Mouse (Mus musculus) neural tube, embryonic 11.5 days (tissue): ENCODE results near the gene Scamp3. TPM values are rescaled to one million over a fixed set of nuclear protein-coding genes. Genes with fewer than 3 reads are reported as not detected.
A peak's percentile ranks its signal among the peaks of the same experiment; 100 is the strongest.

Experiments
- ATAC-seq: fragments of 200-750 bp; cut with Nextera tagmentation; 2 replicates; pipeline ENCODE4 v1.8.0; 2017; ENCODE audit warnings: moderate number of reproducible peaks, mild to moderate bottlenecking, moderate TSS enrichment, moderate library complexity; ENCODE audit not compliant: insufficient read depth, low FRiP score, low TSS enrichment
- DNase-seq: peaks from one replicate; pipeline ENCODE4 v3.0.0-alpha.2; 2015; ENCODE audit warnings: low spot score
- H3K27ac ChIP-seq: fragments of 300-500 bp; sonication (generic); 2 replicates; pipeline ENCODE4 v1.5.1; 2014; ENCODE audit warnings: low read depth, mild to moderate bottlenecking, low read length
- H3K27me3 ChIP-seq: fragments of 300-500 bp; sonication (generic); 2 replicates; pipeline ENCODE4 v1.6.1; 2014; ENCODE audit warnings: mild to moderate bottlenecking, low read length, mixed read lengths; ENCODE audit not compliant: control insufficient read depth, insufficient read depth
- H3K36me3 ChIP-seq: fragments of 300-500 bp; sonication (generic); 2 replicates; pipeline ENCODE4 v1.6.1; 2014; ENCODE audit warnings: mild to moderate bottlenecking, low read length, moderate library complexity, mixed read lengths; ENCODE audit not compliant: control insufficient read depth, insufficient read depth
- H3K4me1 ChIP-seq: fragments of 300-500 bp; sonication (generic); 2 replicates; pipeline ENCODE4 v1.6.1; 2014; ENCODE audit warnings: low read length, mixed read lengths; ENCODE audit not compliant: control insufficient read depth, insufficient read depth
- H3K4me2 ChIP-seq: fragments of 300-500 bp; sonication (generic); 2 replicates; pipeline ENCODE4 v1.6.1; 2014; ENCODE audit warnings: low read depth, mild to moderate bottlenecking, moderate library complexity
- H3K4me3 ChIP-seq: fragments of 300-500 bp; sonication (generic); 2 replicates; pipeline ENCODE4 v1.5.1; 2014; ENCODE audit warnings: low read depth, low read length
- H3K9ac ChIP-seq: fragments of 300-500 bp; sonication (generic); 2 replicates; pipeline ENCODE4 v1.6.1; 2014; ENCODE audit warnings: mild to moderate bottlenecking, low read length
- H3K9me3 ChIP-seq: fragments of 300-500 bp; sonication (generic); 2 replicates; pipeline ENCODE4 v1.6.1; 2016; ENCODE audit warnings: low read length; ENCODE audit not compliant: control insufficient read depth
- WGBS: fragments of 180-500 bp; shearing (Covaris S2); extraction: QIAGEN DNeasy Blood & Tissue Kit; methylation state at CpG from one replicate; pipeline ENCODE4 v1.1.7; 2014; 5-methylcytosine and 5-hydroxymethylcytosine counted together
- microRNA counts: library from miRNA; unstranded; fragments of <30 nt; microRNA quantifications from one replicate; lab custom pipeline; 2015
- microRNA-seq: library from miRNA; unstranded; fragments of <30 nt; microRNA quantifications from one replicate; pipeline ENCODE4, GENCODE M21; 2016
- polyA plus RNA-seq: library from polyadenylated mRNA; unstranded; fragments of >200 nt; fragmentation: Nextera tagmentation; extraction: Ambion mirVana; gene quantifications from 2 replicates; pipeline ENCODE4 v1.2.1, GENCODE M21; 2014

Gene Scamp3
- polyA plus RNA-seq, 1 experiment from 2014 or later = 92.8 TPM

DNA sequence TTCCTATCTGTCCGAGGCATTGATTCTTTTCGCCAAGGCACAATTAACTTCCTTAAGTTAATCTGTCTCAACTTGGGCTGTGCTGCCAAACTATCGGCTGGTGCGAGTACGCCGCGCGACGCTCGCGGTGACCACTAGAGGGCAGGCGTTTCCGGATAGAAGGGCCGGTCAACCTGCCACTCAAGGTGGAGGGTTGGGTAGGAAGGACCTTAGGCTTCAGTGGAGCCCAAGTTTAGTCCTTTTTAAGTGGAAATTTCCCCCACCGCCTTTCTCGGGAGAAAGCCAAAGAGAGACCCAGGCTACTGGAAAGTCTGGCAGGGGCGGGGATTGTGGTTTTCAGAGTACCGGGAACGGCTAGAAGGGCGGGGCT, 50.9 kb downstream of the Scamp3 start:
- H3K4me3 ChIP-seq = peak overlapping the region; percentile 64
- WGBS = under 1% methylated on average over 20 of the region's 20 CpGs
- peak overlapping the region; percentile 80 for H3K4me2 ChIP-seq
- H3K4me1 ChIP-seq = peaks cover 19% of the 10 kb centered on the region
- peak overlapping the region; percentile 65 for H3K27ac ChIP-seq
- peak; percentile 91 for DNase-seq
- no peaks in the 10 kb centered on the region for H3K27me3 ChIP-seq
- ATAC-seq = 0 out of 2 replicates have a peak, but pooled peaks have one; percentile 5
- no peaks in the 10 kb centered on the region for H3K9me3 ChIP-seq
- peak overlapping the region; percentile 19; the same call in 1 of the 2 replicates for H3K9ac ChIP-seq
- H3K36me3 ChIP-seq = peaks cover 3% of the 10 kb centered on the region; the same call in 1 of the 2 replicates

DNA sequence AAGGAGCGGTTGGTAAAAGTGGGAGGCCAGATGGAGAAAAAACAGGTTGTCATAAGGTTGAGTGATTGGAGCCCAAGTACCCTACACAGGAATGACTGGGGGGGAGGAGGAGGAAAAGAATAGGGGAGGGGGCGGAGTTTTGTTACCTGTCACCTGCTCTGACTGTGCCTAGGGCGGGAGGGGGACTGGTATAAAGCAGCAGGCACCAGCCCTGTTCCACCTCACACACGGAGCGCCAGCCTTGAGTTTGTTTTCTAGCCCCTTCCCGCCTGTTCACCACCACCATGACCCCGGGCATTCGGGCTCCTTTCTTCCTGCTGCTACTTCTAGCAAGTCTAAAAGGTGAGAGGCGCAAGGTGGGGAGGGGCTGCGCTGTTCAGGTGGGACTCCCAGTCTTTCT, 51.6 kb downstream of the Scamp3 start, which contains the start of gene Muc1:
Muc1 (plus strand) TSS at position 222 of the 400 bp plus-strand sequence.
- Histone ChIP-seq H3K4me1 (peaks cover 18% of the 10 kb centered on the region), H3K27me3 (no peaks in the 10 kb centered on the region), H3K4me3 (peak within 1 kb of the TSS; percentile 64), H3K9ac (peak within 1 kb of the TSS; percentile 44), H3K9me3 (no peaks in the 10 kb centered on the region), H3K27ac (peak within 1 kb of the TSS; percentile 65), H3K36me3 (no peaks in the 10 kb centered on the region; the same call in 1 of the 2 replicates), H3K4me2 (peak within 1 kb of the TSS; percentile 80)
- ATAC-seq (no peak), DNase-seq (no peak)
- WGBS = 33% methylated on average over 10 of the region's 10 CpGs

DNA sequence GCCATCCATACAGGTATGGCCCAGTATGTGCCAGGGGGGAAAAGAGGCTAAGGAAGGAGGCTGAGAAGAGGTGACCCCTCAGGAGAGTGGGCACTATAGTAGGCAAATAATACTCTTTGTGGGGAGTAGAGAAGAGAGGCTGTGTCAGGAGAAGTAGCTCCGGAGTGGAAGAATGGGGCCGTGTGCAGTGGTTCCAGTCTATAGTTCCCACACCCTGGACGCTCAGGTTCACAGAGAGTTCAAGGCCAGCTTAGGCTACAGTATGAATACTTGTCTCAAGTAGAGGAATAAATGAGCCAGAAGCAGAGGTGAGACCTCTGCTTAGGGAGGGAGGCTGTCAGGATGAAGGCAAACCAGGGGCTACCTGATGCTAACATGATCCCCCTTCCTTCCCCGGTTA, 52.0 kb downstream of the Scamp3 start:
- no peak overlapping the region for H3K9ac ChIP-seq
- H3K27ac ChIP-seq = no peak overlapping the region
- 65% methylated on average over 4 of the region's 4 CpGs for WGBS
- H3K27me3 ChIP-seq = no peaks in the 10 kb centered on the region
- H3K4me1 ChIP-seq = peaks cover 14% of the 10 kb centered on the region
- no peak for ATAC-seq
- no peak overlapping the region for H3K4me2 ChIP-seq
- H3K9me3 ChIP-seq = no peaks in the 10 kb centered on the region
- no peak for DNase-seq
- no peaks in the 10 kb centered on the region; the same call in 1 of the 2 replicates for H3K36me3 ChIP-seq
- H3K4me3 ChIP-seq = no peak overlapping the region

DNA sequence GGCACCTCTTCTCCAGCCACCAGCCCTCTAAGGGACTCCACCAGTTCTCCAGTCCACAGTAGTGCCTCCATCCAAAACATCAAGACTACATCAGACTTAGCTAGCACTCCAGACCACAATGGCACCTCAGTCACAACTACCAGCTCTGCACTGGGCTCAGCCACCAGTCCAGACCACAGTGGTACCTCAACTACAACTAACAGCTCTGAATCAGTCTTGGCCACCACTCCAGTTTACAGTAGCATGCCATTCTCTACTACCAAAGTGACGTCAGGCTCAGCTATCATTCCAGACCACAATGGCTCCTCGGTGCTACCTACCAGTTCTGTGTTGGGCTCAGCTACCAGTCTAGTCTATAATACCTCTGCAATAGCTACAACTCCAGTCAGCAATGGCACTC, 53.3 kb downstream of the Scamp3 start:
- H3K9ac ChIP-seq = no peak overlapping the region
- no peak for ATAC-seq

DNA sequence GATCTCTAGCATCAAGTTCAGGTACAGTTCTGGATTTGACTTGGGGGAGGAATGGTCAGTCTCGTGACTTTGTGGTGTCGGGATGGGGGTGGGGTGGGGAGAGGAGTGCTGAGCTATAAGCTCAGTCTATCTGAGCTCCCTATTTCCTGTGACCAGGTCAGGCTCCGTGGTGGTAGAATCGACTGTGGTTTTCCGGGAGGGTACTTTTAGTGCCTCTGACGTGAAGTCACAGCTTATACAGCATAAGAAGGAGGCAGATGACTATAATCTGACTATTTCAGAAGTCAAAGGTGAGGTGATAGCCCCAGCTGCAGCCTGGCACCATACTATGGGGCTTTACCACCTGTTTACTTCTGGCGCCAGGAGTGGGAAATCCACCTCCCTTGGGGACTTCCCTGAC, 54.1 kb downstream of the Scamp3 start:
- Histone ChIP-seq H3K27me3 (no peaks in the 10 kb centered on the region), H3K36me3 (no peaks in the 10 kb centered on the region; the same call in 1 of the 2 replicates), H3K4me1 (peaks cover 5% of the 10 kb centered on the region; the same call in 1 of the 2 replicates), H3K9ac (no peak overlapping the region), H3K4me3 (no peak overlapping the region), H3K4me2 (no peak overlapping the region), H3K9me3 (no peaks in the 10 kb centered on the region), H3K27ac (no peak overlapping the region)
- ATAC-seq (no peak), DNase-seq (no peak)
- WGBS = 72% methylated on average over 7 of the region's 7 CpGs

More for the DNA sequence above, 53.3 kb downstream of the Scamp3 start:
- 89% methylated on average over 2 of the region's 2 CpGs for WGBS
- H3K9me3 ChIP-seq = no peaks in the 10 kb centered on the region
- no peaks in the 10 kb centered on the region for H3K27me3 ChIP-seq
- H3K4me3 ChIP-seq = no peak overlapping the region
- peaks cover 6% of the 10 kb centered on the region; the same call in 1 of the 2 replicates for H3K4me1 ChIP-seq
- no peak for DNase-seq
- no peak overlapping the region for H3K27ac ChIP-seq
- H3K4me2 ChIP-seq = no peak overlapping the region
- no peaks in the 10 kb centered on the region for H3K36me3 ChIP-seq

DNA sequence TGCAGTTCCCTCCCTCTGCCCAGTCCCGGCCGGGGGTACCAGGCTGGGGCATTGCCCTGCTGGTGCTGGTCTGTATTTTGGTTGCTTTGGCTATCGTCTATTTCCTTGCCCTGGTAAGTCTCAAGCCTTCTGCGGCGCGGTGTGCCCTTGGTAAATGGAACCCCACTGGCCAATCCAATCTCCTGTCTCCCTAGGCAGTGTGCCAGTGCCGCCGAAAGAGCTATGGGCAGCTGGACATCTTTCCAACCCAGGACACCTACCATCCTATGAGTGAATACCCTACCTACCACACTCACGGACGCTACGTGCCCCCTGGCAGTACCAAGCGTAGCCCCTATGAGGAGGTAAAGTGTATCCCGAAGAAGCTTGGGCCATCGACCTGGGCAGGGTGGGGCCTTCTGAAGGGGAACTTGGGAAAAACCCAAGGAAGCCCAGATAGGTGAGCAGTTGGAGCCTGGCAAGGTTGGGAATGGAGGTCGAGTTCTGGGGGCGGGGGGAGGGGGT, 54.6 kb downstream of the Scamp3 start:
- no peak for DNase-seq
- no peak for ATAC-seq
- H3K27ac ChIP-seq = no peak overlapping the region

More for the DNA sequence above, 54.6 kb downstream of the Scamp3 start:
- Histone ChIP-seq H3K9me3 (no peaks in the 10 kb centered on the region), H3K27me3 (no peaks in the 10 kb centered on the region), H3K4me1 (peaks cover 5% of the 10 kb centered on the region; the same call in 1 of the 2 replicates), H3K9ac (no peak overlapping the region), H3K36me3 (no peaks in the 10 kb centered on the region; the same call in 1 of the 2 replicates), H3K4me3 (no peak overlapping the region), H3K4me2 (no peak overlapping the region)
- WGBS = 77% methylated on average over 16 of the region's 16 CpGs

MicroRNA genes within 50 kb of the gene (microRNA counts, 519-probe panel; counts per million panel counts)
- 4,841 counts per million, percentile 87 among the panel's probes with 10 or more counts for microRNA mmu-miR-92b (lab: Ali Mortazavi, UCI)

Small RNA genes lying within 50 kb of the gene (microRNA-seq; reads per million reads assigned to microRNA genes)
- 4,972 reads per million, percentile 92 among the genes with 10 or more reads in this experiment for gene Mir92b

Other genes with a start within 250 kb of the Scamp3 start
- gene Ash1l, start 226.9 kb upstream of the Scamp3 start, polyA plus RNA-seq = 12.3 and 13.8 TPM in 2 replicates
- gene Dap3, start 226.3 kb upstream of the Scamp3 start, polyA plus RNA-seq = 165 and 168 TPM in 2 replicates
- 39.2 and 48.9 TPM in 2 replicates for gene Rusc1, start 84.2 kb upstream of the Scamp3 start, polyA plus RNA-seq
- gene Gm43738, start 76.4 kb upstream of the Scamp3 start, polyA plus RNA-seq = 0.12 TPM in 1 of 2 replicates, not detected in the other
- 384 TPM in 2 replicates for gene Fdps, start 75.5 kb upstream of the Scamp3 start, polyA plus RNA-seq
- 1.5 and 2.4 TPM in 2 replicates for gene Pklr, start 41.3 kb upstream of the Scamp3 start, polyA plus RNA-seq
- gene Hcn3, start 17.3 kb upstream of the Scamp3 start, polyA plus RNA-seq = 5.2 and 7.5 TPM in 2 replicates
- 26.5 and 32.3 TPM in 2 replicates for gene Clk2, start 12.7 kb upstream of the Scamp3 start, polyA plus RNA-seq
- 32.5 and 36.9 TPM in 2 replicates for gene Fam189b, start 5.7 kb downstream of the Scamp3 start, polyA plus RNA-seq
- 44.4 and 46.5 TPM in 2 replicates for gene Gba, start 25.5 kb downstream of the Scamp3 start, polyA plus RNA-seq
- 26.3 and 26.6 TPM in 2 replicates for gene Thbs3, start 37.7 kb downstream of the Scamp3 start, polyA plus RNA-seq
- 181 and 202 TPM in 2 replicates for gene Mtx1, start 49.6 kb downstream of the Scamp3 start, polyA plus RNA-seq
- gene Muc1, start 51.6 kb downstream of the Scamp3 start, polyA plus RNA-seq = 1.6 and 1.8 TPM in 2 replicates
- 237 and 255 TPM in 2 replicates for gene Krtcap2, start 68.5 kb downstream of the Scamp3 start, polyA plus RNA-seq
- gene Trim46, start 68.8 kb downstream of the Scamp3 start, polyA plus RNA-seq = 11.6 and 12.8 TPM in 2 replicates
- gene Dpm3, start 81.9 kb downstream of the Scamp3 start, polyA plus RNA-seq = 86.1 and 88.5 TPM in 2 replicates
- gene Slc50a1, start 93.1 kb downstream of the Scamp3 start, polyA plus RNA-seq = 33.8 and 37.6 TPM in 2 replicates
- 13.7 and 15.9 TPM in 2 replicates for gene Efna1, start 103.7 kb downstream of the Scamp3 start, polyA plus RNA-seq
- 32.7 and 36.5 TPM in 2 replicates for gene Efna3, start 145.5 kb downstream of the Scamp3 start, polyA plus RNA-seq
- 20.5 and 21.6 TPM in 2 replicates for gene Efna4, start 160.6 kb downstream of the Scamp3 start, polyA plus RNA-seq
- gene Adam15, start 172.5 kb downstream of the Scamp3 start, polyA plus RNA-seq = 16.3 and 18.3 TPM in 2 replicates
- 0.20 TPM in 1 of 2 replicates, not detected in the other for gene Dcst2, start 184.5 kb downstream of the Scamp3 start, polyA plus RNA-seq
- 0.31 and 0.41 TPM in 2 replicates for gene Dcst1, start 187.8 kb downstream of the Scamp3 start, polyA plus RNA-seq
- gene Zbtb7b, start 217.3 kb downstream of the Scamp3 start, polyA plus RNA-seq = 0.25 and 0.54 TPM in 2 replicates
- gene Lenep, start 225.3 kb downstream of the Scamp3 start, polyA plus RNA-seq = 0.13 and 0.73 TPM in 2 replicates
- 29.4 and 30.9 TPM in 2 replicates for gene Flad1, start 234.4 kb downstream of the Scamp3 start, polyA plus RNA-seq
- 432 and 463 TPM in 2 replicates for gene Cks1b, start 240.9 kb downstream of the Scamp3 start, polyA plus RNA-seq
- 43.9 and 48.0 TPM in 2 replicates for gene Shc1, start 241.0 kb downstream of the Scamp3 start, polyA plus RNA-seq